Mouse (Mus musculus): ENCODE data around the gene Skint3.

DNA sequence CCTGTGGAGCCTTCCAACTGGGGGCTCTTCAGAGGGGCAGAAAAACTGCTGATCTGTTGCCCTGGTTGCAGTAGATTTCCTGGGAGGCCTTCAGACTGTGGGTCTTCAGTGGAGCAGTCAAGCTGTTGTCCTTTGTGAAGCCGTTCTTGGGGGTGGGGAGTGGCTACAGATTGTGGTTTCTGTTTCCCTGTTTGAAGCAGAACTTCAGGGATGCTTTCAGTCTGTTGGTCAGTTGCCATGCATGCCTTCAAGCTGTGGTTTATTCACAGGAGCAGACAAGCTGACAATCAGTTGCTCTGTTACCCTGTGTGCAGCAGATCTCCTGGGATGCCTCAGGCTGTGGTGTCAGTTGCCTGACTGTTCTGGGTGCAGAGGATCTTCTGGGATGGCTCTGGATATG, 11.4 kb downstream of the Skint3 start:
- TF ChIP-seq ZNF384 (IDR thresholded peaks at IDR 0.05; ENCODE audit: low read depth, low read length): no peak
- no peak for TF ChIP-seq CHD2 (IDR thresholded peaks at IDR 0.05; ENCODE audit: low read depth, low read length)
